Mouse (Mus musculus) liver, adult 2 months (tissue): ENCODE measurements at regions not wholly inside any gene's neighbourhood (a gene's known extent, or its start where the extent isn't known, plus 50 kb on each side); places are given as distances from the start of the nearest gene placed in this dataset.

Experiments
- CTCF ChIP-seq: fragments of 200-500 bp; IDR thresholded peaks from 2 replicates; pipeline ENCODE4 v1.5.1; 2011; ENCODE audit warnings: low read depth, low read length, control low read depth
- POLR2A ChIP-seq: fragments of 200-500 bp; IDR thresholded peaks from 2 replicates; pipeline ENCODE4 v1.6.1; 2011; ENCODE audit warnings: low read length, control low read depth; ENCODE audit not compliant: insufficient read depth; ENCODE audit errors: extremely low read depth

- TF ChIP-seq POLR2A (no peak), CTCF (no peak)
Measured at GRCm38 (mm10) chr7:129876852-129877223, 285.2 kb downstream of the Wdr11 start.
